Mouse (Mus musculus) c-Kit-positive CD71-positive TER-119-positive erythroid progenitor cells, embryonic 14.5 days (primary cell): ENCODE results near the gene Olfr330.
"Not testable (repeated sequence)": the region's sequence is repeated elsewhere in the genome, so short reads cannot be mapped to it uniquely, and the experiment has no call there.

Source experiments
- DNase-seq: peaks from one replicate; pipeline ENCODE4 v3.0.0-alpha.2; 2013; ENCODE audit warnings: low spot score

The Olfr330 gene

GRCm38 (mm10) chr11:58534736-58535135 is at the start of gene Olfr330:
Gene Olfr330 (minus strand): TSS chr11:58534836.
- not testable (repeated sequence) for DNase-seq

DNA sequence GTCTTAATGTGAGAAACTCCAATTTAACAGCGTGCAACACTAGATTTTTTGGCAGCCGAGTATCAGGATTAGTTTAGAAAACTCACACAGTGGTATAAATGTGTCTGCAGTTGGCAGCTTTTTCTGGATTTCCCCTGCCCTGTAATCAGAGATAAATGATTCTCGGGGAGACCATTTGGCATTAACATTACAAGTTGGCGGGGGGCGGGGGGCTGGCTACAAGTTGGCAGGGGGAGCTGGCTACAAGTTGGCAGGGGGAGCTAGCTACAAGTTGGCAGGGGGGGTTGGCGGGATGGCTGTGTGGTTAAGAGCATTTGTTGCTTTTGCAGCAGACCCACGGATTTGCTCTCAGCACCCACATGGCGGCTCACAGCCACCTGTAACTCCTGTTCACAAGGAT is 44.0 kb upstream of the Olfr330 start:
- no peak for DNase-seq

GRCm38 (mm10) chr11:58577430-58577829 is 42.8 kb upstream of the Olfr330 start, which contains the start of gene Olfr325:
Gene Olfr325 (plus strand): TSS chr11:58577730.
- DNase-seq = no peak

DNA sequence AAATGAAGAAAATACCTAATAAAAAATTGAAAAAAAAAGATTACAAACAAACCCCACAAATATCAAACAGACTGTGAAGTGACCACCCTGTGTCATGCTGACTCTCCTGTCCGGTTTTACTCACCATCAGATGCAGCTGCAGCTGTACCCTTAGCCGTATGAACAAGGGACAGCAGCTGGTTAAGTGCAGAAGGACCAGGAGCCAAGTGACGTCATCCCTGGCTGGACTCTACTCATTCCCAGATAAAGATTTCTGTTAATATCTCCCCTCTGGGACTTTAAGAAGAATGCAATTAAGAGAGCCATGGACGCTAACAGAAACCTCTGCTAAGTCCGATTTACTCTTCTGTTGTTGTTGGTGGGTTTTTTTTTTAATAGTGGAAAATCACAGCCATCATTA is 35.8 kb upstream of the Olfr330 start, which contains the start of gene Olfr224:
Gene Olfr224 (minus strand): TSS at position 149 of the 400 bp plus-strand sequence.
- no peak for DNase-seq

DNA sequence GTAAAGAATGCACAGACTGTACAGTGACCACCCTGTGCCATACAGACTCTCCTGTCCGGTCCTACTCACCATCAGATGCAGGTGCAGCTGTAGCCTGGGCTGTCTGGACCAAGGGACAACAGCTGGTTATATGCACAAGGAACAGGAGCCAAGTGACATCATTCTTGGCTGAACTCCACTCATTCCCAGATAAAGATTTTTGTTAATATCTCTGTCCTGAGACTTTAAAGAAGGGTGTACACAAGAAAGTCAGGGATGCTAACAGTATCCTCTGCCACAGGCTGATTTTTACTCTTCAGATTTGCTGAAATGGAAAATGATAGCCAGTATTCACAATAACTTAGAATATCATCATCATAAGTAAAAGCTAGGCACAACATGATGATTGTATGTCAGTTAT is 20.9 kb upstream of the Olfr330 start, which contains the start of gene Olfr328:
Gene Olfr328 (minus strand): TSS at position 101 of the 400 bp plus-strand sequence.
- no peak for DNase-seq

DNA sequence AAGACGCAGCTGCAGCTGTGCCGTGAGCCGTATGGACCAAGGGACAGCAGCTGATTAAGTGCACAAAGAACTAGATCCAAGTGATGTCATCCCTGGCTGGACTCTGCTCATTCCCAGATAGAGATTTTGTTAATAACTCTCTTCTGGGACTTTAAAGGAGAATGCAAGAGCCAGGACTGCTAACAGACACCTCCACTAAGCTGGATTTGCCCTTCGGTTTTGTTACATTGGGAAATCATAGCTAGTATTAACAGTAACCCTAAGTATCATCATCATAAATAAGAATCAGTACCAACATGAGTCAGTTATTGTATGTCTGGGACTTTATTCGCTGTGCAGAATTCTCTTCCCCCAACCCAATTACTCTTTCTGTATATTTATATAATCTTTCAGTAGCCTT is 11.7 kb upstream of the Olfr330 start, which contains the start of gene Olfr329-ps:
Gene Olfr329-ps (minus strand): TSS at position 101 of the 400 bp plus-strand sequence.
- no peak for DNase-seq

GRCm38 (mm10) chr11:58519756-58520155 is 14.9 kb downstream of the Olfr330 start:
- DNase-seq = not testable (repeated sequence)

- not testable (repeated sequence) for DNase-seq
These were observed 15.7 kb downstream of the Olfr330 start for GRCm38 (mm10) chr11:58518916-58519315.

- not testable (repeated sequence) for DNase-seq
These were observed 25.6 kb downstream of the Olfr330 start for GRCm38 (mm10) chr11:58509058-58509457.

DNA sequence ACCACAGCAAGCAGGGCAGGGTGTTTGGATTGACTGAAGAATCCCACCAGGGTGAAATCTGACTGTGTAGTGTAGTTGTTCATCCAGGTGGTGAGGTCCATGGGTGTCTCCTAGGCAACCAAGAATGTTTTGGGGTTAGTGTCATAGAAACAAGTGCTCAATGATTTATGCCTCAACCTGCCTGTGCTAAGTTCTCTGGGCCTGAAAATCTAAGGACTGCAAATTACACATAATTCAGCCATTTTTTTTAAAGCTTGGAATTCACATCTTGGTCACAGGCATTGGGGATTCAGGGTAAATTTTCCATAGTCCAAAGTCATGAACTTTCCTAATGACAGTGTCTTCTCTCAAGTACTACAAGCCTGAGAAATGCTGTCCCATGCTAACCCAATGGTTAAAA is 32.2 kb downstream of the Olfr330 start, which contains the start of gene Olfr331:
Gene Olfr331 (minus strand): TSS at position 101 of the 400 bp plus-strand sequence.
- DNase-seq = not testable (repeated sequence)

DNA sequence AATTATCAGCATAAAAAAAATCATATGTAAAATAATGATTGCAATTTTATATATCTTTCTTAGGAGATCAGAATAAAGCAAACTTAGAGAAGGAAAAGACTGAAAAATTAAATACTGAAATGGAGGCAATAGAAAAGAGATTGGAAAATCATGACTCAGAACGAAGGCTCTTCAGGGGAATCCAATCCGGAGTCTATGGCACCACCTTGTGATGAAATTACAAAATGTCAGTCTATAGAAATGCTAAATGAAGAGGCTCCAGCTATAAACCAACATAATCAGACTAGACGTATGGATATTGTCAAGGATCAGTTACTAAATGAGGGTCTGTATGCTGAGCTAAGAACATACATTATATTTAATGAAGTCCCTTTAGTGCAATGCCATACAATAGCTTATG is 35.3 kb downstream of the Olfr330 start:
- no peak for DNase-seq

- no peak for DNase-seq
These were observed 35.9 kb downstream of the Olfr330 start for GRCm38 (mm10) chr11:58498761-58499160.

- no peak for DNase-seq
These were observed 42.2 kb downstream of the Olfr330 start, which contains the start of gene Olfr332 for GRCm38 (mm10) chr11:58492455-58492854. Gene Olfr332 (minus strand): TSS chr11:58492555.
